Mouse (Mus musculus): ENCODE data around the gene Gm28308.
A peak's percentile ranks its signal among the peaks of the same experiment; 100 is the strongest.

Gene Gm28308

DNA sequence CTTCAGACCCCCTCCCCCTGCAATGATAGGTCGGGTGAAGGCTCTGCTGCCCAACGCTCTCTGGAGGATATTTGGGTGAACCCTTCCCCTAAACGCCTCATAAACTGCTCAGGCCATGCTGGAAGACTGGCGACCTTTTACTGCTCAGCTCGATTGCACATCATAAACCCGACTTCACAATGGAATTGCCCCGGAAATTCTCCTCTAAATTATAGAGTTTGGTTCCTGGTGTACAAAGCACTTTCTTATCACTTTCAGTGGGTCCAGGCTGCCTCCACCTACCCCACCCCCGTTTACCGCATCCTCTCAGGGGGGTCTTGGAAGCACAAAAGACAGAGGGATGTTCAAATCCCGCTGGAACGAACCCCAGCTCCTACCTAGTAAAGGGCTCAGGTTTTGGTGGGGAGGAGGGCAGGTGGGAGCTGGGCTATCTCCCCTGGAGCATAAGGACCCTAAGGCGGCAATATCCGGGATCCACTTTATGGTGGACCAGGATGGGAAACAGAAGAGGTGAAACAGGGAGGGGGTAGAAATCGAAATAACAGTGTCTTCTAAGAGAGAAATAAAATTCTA is 5.6 kb upstream of the Gm28308 start:
- no peak for DNase-seq

DNA sequence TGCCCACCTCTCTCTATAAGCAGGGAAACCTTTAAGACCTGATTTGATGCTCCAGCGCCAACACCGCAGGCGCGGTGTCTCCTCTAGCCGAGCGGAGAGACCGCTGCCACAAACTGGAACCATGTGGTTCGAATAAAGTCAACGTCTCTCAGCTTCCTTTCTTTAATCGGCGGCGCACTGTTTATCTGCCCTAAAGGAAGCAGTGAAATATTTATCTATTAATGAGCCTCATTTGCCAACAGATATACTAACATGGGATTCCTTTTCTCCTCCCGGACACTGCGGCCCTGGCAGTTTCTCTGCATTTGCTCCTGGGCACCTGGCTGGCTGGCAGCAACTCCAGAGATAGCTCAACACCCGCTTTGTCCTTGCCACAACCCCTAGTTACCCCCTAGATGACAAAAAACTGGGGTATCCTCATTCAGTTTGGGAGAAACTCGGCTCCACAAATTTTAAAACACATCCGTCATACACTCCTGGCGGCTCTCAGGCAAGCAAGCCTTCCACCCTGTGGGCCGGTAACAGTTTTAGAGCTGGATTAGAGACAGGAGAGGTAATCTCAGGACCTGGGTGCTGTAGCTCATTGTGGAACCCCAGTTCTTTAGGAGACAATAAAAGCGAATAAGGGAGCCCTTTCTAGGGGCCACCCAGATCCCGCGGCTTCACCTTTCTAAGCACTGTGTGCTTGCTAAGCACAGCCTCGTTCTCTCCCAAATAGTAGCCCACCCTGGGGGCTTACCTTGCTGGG is 4.9 kb upstream of the Gm28308 start:
- DNase-seq: no peak

DNA sequence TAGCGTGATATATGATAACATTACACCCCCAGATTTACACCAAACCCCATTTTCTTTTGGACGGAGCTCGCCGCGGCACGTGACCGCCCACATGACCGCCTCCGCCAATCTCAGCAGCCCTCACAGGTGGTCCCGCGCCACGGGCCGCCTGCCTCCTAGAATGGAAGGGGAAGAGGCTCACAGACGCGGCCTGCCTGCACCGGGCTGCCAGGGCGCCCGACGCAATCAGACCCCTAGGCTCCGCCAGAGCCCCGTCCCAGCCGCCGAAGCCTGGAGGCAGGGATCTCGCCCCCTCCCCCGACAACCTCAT is 4.3 kb upstream of the Gm28308 start:
- no peak for DNase-seq

DNA sequence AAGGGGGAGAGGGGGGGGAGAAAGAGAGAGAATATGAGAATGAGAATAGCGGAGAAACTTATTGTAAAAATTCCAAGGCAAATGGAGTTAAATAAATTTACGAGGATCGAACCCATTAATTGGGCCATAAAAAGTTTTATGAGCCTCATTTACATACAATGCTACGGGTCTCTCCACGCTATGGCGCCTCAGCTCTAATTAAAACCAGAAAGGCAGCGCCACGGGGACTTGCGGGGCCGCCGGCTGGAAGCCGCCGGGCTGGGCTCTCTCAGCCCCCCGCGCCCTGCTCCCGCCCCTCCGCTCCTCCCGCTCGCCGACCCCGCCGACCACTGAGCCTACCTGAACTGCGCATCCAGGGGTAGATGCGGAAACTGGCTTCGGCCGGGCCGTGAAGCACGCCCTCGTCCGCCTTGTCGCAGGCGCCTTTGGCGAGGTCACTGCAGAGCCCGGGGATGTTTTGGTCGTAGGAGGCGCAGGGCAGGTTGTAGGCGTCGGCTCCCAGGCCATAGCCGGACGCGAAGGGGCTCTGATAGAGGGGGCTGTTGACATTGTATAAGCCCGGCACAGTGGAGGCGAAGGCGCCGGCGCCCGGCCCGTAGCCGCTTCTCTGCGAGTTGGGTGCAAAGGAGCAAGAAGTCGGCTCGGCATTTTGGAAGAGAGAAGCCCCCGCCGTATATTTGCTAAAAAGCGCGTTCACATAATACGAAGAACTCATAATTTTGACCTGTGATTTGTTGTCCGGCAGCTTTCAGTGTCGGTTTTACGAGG is 3.7 kb upstream of the Gm28308 start:
- no peak for DNase-seq

DNA sequence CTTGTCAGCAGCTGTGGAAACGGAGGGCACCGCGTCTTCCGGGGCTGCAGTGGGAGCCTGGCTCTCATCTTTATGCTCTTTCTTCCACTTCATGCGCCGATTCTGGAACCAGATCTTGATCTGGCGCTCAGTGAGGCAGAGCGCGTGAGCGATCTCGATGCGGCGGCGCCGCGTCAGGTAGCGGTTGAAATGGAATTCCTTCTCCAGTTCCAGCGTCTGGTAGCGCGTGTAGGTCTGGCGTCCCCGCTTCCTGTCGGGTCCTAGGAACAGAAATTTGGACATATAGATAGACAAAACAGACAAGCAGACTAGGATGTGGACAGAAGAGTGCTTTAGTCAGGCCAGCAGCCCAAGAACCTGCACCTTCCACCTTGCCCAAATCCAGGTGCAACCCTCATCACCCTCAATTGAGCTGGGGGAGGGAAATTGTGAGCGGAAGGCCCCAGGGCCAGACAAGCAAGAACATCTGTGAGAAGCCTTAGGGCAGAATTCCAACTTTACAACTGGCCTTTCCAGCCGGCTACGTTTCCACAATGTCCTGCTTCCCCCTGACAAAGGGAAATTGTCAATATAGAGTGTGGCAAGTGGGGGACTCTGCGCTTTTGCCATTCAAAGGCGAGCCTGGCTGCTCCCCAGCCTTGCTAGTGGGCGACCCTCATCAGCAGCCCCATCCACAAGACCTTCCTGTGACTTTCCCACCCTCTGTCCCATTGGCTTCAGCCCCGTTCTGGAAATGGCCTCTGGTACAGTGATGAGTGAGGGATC is 2.8 kb upstream of the Gm28308 start:
- no peak for DNase-seq

DNA sequence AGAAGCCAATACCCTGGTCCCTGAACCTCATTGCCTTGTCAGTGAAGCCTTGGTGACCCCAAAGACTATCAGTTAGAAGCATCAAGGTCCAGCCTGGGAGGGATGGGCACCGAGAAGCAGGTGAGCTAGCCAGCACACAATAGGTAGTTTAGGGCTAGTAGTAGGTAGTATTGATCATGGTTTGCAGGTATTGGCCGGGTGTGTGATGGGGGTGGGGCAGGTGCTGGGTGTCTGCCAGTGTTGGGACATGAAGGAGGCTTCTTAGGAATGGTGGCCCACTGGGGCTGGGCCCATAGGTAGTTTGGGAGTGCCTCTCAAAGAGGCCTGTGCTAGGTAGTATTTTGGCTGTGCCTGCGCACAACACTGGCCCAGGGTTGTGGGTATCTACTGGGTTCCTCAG is 1.9 kb upstream of the Gm28308 start:
- DNase-seq: no peak

DNA sequence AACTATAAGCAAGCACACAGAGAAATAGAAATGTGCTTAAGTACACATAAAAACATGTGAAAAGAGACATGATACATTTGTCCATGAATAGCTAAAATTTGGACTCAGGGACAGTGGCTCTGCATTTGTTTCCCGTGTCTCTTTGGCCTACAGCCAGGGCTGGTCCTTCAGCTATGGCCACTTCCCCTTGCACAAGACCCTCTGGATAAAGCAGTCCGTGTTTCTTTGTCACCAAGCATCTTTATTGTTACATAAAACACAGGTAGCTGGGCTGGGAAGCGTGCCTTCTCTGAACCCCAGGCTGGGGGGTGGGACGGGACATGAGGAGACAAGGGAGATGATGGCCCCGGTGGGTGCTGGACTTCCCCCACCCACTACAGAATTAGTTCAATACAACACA is 1.1 kb upstream of the Gm28308 start:
- no peak for DNase-seq

DNA sequence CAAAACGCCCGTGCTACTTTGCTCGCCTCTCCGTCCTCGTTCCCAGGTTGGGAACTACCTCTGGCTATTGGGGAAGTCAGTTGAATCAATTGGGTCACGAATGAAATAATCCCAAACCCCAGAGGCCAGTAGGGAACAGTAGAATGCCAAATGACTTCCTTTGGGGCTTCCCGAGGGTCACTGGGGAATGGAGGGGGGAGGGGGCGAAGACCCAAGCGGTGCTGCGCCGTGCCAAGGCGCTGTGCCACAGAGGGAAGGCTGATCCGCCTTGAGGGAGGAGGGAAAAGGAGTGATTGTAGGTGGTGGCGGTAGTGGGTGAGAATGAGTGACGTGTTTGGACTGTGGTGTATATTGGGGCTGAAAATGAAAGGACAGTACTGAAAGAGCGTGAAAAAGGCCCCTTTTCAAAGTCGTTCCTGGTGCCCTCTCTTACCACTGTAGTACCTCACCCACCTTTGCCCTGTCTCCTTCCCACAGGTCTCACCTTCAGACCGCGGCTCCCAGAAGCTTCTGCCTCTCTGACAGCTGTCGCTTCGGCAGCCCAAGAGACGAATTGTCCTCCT is 502 bp downstream of the Gm28308 start:
- no peak for DNase-seq

DNA sequence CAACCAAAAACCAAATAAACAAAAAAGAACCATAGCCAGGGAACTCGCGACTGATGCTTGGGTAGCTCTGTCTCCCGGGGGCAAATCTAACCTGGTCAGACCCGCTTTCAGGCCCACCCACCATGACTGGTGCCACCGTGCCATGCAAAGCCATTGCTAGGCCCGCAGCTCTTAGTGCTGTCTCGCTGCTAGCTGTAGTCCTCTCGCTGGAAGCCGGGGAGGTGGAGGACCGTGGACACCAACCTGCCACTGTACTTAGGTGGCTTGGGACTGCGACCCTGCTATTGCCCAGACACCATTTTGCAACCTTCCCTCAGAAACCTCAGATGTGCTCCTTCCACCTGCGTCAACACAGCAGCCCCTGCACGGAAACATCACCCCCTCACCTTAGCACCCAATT is 1.2 kb downstream of the Gm28308 start:
- no peak for DNase-seq

DNA sequence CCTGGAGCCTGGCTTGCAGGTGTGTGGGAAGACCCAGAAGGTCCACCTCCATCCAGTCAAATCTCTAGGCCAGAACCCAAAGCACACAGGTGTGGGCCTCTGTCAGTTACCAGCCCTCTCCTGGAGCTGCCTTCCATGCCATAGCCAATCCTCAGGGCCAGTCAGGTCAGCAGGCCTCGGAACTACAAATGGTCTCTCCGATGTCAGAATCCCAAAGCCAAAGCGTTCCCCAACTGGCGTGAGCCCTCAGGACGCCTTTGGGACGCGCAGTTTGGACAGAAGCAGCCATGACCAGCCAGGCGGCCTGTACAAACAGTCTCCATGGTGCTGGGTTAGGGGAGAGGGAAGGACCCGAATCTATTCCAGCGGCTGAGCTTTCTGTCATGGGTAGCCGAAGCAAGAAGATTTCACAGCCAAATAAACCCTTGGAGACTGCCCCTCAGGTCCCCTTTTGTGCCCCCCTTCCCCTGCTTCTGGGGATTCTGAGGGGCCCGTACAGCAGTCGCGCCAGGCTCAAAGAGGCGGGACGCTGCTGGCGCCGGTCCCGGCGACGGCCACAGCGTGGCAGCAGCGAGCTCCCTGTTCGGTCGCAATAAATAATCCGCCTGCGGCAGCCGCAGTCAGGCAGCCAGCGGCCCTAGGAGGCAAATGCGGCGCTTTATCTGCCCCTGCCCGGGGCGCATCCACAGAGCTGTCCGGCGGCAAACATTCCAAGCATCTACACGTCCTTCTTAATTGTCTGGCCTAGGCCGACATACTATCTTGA is 1.8 kb downstream of the Gm28308 start:
- peak; percentile 26 for DNase-seq

DNA sequence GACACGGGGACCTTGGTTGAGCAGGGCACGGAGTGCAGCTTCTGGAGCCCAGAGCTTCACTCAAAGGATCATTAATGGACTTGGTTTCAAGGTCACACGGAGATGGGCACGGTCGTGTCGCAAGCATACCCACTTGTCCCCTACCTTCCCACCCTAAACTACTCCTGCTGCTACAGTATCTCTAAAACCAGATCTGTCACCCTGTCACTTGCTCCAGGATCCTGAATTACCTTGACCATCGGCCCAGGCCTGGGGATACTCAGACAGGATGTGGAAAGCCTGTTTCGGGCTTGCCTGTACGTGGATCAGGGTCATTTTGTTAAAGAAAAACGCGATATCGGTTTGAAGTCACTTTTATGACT is 3.5 kb downstream of the Gm28308 start:
- DNase-seq: no peak

DNA sequence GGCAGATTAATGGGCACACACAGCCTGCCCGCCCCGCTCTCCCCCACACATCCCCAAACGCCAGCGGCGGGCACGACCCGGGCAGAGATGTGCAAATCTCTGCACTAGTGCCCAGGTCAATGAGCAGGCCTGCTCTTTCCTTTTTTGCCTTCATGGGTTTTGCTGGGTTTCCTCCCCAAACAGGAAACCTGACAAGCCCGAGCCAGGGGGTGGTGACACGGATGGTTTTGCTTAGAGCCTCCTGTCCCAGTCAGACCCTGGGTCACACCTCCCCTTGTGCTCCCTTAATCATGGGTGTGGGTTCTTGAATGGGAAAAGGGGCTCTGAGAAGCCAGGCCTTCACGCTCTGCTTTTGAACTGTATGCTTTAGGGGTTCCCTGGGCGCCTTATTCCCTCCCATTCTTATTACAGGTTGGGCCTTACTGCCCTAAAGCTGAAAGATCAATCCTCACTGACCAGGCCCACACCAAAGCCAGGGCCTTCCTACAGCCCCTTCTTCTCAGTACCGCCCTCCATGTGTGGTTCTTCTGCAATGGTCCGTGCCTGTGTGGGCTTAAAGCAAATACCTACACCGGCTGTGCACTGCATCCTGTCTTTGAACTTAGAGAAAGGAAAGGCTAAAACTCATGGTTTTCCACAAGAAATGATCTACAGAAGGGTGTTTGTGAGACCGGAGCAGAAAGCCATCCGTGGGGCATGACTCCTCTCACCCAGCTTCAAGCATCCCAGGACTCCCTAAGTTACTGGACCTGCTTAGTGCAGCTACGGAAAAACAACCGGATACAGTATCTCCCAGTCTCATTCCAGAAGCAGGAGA is 4.1 kb downstream of the Gm28308 start:
- DNase-seq: no peak

DNA sequence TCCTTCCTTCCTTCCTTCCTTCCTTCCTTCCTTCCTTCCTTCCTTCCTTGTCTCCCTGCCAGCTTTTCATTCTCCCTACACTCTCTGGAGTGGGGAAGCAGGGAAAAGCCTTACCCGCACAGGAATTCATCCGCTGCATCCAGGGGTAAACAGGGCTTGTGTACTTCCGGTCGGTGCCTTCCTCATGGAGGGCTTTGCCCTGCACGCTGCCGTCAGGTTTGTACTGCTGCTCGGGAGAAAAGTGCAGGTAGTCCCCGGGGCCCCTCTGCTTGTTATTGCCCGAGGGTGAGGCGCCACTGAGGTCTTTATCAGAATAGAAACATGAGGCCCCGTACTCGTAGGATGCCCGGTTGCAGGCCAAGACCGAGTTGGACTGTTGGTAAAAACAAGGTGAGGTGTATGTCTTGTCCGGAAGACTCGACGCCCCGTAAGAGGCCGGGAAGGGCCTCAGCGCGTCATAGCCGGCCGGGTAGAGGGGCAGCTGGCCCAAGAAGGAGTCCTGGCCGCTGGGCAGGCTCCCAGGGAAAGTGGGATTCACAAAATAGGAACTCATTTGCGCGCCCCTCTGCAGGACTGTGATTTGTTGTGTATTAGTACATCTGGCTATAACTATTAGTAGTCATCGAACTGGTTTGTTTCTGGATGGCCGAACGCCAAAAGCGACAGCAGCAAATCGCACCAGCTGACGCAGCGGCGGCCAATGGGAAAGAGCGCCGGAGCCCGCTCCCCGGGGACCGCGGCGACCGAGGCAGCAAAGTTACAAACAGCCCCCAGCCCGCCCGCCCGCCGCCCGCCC is 4.9 kb downstream of the Gm28308 start, which contains the start of gene Hoxa6:
Hoxa6 (minus strand) TSS at position 651 of the 796 bp plus-strand sequence.
- no peak for DNase-seq

DNA sequence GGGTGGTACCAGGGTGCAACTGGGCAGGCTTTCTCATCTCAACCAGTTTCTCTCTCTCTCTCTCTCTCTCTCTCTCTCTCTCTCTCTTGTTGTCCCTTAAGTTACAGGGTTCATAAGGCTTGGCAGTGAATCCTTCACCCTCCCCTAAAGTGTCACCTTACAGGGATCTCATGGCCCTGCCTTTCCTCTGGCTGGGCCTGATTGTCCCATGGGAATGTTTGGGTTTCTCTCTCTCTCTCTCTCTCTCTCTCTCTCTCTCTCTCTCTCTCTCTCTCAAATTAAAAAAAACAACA is 5.5 kb downstream of the Gm28308 start:
- DNase-seq: no peak

DNA sequence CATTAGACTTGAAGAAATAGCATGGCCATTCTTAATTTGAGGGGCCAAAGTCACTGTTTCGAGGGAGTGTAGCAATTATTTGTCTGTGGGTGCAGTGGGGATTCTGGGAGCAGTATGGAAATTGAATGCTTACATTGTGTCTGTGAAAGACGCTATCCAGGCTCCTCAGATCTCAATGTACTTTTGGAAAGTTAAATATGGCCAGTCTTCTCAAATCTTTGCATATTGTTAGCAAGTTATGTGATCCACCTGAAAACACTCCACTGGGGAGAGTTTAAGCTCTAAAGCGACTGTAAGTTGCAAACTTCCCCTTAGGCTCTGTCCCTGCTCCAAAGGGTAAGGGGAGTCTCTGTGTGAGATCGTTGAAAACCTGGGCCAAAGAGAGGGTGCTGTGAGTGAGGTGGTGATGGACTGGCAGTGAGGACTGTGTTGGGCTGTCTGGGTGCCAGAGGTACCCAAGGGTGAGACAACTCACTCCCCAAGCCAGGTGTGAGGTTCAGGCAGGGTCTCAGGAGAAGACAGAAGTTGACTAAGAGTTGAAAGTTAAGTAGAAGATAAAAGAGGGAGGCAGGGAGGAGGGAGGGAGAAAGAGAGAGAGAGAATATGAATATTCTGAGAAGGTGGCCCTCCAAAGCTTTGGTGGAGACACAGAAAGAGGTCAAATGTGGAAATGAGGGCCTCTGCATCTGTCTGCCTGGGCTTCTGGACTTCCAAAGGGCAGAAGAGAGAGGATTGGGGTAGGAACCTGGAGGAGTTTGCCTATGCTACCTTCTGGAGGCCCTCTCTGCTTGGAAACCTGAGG is 6.1 kb downstream of the Gm28308 start:
- no peak for DNase-seq

DNA sequence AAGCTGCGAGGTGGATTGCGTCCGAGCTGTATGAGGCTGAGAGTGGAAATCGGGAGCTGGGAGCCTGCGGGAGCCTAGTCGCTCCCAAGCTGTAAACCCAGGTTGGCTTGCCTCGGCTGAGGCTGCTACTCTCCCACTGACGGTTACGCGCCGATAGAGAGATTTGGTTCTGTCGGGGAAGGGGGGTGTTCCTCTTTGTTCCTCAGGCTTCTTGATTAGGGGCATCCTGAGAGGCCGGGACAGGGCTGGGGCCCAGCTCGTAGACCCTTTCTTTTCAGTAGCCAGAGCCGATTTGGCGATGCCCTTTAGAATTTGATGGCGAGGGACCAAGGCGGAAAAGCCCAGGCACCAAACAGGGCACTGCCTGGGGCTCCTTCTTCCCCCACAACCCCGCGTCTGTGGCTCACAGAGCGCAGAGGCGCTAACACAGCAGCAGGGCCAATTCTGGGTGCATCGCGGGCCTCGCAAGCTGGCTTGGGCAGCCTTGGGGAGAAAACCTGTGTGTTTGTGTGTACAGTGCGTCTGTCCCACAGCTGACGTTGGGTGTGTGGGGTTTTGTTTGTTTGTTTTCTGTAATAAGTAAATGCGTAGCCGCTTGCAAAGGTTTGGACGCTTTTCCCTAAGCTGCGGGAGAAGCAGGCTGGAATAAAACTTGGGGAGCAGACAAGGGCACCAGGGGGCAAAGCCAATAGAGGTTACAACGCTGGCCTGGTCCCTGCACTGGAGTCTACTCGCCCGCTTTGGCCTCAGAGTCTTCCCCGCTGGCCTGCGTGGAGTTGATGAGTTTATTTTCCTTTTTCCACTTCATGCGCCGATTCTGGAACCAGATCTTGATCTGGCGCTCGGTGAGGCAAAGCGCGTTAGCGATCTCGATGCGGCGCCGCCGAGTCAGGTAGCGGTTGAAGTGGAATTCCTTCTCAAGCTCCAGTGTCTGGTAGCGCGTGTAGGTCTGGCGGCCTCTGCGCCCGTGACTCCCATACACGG is 7.2 kb downstream of the Gm28308 start:
- DNase-seq: no peak

DNA sequence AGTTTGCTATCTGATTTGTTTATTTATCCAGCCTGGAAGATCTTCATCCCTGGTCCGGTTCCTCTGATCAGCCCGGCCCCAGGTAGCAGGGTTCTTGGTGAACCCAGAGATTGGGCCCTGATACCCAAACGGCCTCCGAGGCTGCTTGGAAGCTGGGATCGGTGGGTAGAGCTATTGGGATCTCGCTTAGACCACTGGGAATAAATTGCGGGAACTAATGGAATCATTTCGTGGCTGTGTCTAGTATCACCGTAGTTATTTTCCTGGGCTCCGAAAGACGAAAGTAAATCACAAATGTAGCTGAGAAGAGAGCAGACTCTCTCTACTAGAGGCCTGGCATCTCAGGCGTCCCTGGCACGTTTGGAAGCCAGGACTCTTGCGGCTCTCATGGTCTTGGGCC is 7.9 kb downstream of the Gm28308 start:
- no peak for DNase-seq

DNA sequence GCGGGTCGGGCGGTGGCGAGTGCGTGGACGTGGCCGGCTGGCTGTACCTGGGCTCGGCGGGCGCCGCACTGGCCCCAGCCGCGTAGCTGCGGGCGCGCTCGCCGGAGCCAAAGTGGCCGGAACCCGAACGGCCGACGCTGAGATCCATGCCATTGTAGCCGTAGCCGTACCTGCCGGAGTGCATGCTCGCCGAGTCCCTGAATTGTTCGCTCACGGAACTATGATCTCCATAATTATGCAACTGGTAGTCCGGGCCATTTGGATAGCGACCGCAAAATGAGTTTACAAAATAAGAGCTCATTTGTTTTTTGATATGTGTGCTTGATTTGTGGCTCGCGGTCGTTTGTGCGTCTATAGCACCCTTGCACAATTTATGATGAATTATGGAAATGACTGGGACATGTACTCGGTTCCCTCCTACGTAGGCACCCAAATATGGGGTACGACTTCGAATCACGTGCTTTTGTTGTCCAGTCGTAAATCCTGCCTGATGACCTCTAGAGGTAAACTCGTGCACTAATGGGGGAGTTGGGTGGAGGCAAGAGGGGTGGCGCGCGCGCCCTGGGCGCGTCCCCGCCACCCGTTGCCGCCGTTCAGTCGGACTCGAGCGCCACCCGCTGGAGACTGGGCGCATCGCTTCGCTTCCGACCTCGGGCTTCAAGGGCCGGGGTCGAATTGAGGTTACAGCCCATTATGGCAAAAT is 8.9 kb downstream of the Gm28308 start, which contains the start of gene Hoxa5:
Hoxa5 (minus strand) TSS at position 538 of the 703 bp plus-strand sequence.
- no peak for DNase-seq
